Mouse (Mus musculus) naive thymus-derived CD4-positive, alpha-beta T cell, adult 2 months (primary cell): ENCODE results near the gene Myt1l.

Experiments
- DNase-seq: peaks from one replicate; pipeline ENCODE4 v3.0.0-alpha.2; 2011; ENCODE audit warnings: low read depth

Gene Myt1l

GRCm38 (mm10) chr12:29965016-29965415 is 436.8 kb downstream of the Myt1l start:
- DNase-seq = no peak

- no peak for DNase-seq
These were observed 443.7 kb downstream of the Myt1l start for GRCm38 (mm10) chr12:29971795-29972464.

GRCm38 (mm10) chr12:29972533-29972932 is 444.3 kb downstream of the Myt1l start:
- DNase-seq = no peak
